Mouse (Mus musculus) forebrain, embryonic 10.5 days (tissue): ENCODE data around the gene Hamp2. TPM values are rescaled to one million over a fixed set of nuclear protein-coding genes. Genes with fewer than 3 reads are reported as not detected.
"Not testable (repeated sequence)": the region's sequence is repeated elsewhere in the genome, so short reads cannot be mapped to it uniquely, and the experiment has no call there.

Source experiments
- DNase-seq: peaks from one replicate; pipeline ENCODE4 v3.0.0-alpha.2; 2017; ENCODE audit warnings: low spot score; ENCODE audit errors: extremely low spot score
- H3K27ac ChIP-seq: fragments of 300-500 bp; sonication (generic); 2 replicates; pipeline ENCODE4 v1.5.1; 2016; ENCODE audit warnings: mild to moderate bottlenecking
- H3K27me3 ChIP-seq: fragments of 300-500 bp; sonication (generic); 2 replicates; pipeline ENCODE4 v1.6.1; 2016; ENCODE audit warnings: mild to moderate bottlenecking; ENCODE audit not compliant: poor library complexity, severe bottlenecking
- H3K36me3 ChIP-seq: fragments of 300-500 bp; sonication (generic); replicated peaks from 2 replicates; pipeline ENCODE4 v1.6.1; 2016; ENCODE audit warnings: mild to moderate bottlenecking, moderate library complexity
- H3K4me1 ChIP-seq: fragments of 300-500 bp; sonication (generic); 2 replicates; pipeline ENCODE4 v1.6.1; 2016
- H3K4me3 ChIP-seq: fragments of 300-500 bp; sonication (generic); 2 replicates; pipeline ENCODE4 v1.5.1; 2016; ENCODE audit warnings: mild to moderate bottlenecking, moderate library complexity
- H3K9me3 ChIP-seq: fragments of 300-500 bp; sonication (generic); 2 replicates; pipeline ENCODE4 v1.6.1; 2016; ENCODE audit warnings: mild to moderate bottlenecking, moderate library complexity
- WGBS: fragments of 180-500 bp; shearing (Covaris S2); methylation state at CpG from one replicate; pipeline ENCODE4 v1.1.7; 2016; 5-methylcytosine and 5-hydroxymethylcytosine counted together
- polyA plus RNA-seq: library from polyadenylated mRNA; unstranded; fragments of >200 nt; fragmentation: Nextera tagmentation; extraction: Ambion mirVana; gene quantifications from 2 replicates; pipeline ENCODE4 v1.2.1, GENCODE M21; 2016

The Hamp2 gene
- not detected in 2 replicates for polyA plus RNA-seq

- not testable (repeated sequence) for H3K27ac ChIP-seq, H3K4me1 ChIP-seq, H3K36me3 ChIP-seq, DNase-seq, H3K4me3 ChIP-seq, H3K27me3 ChIP-seq, H3K9me3 ChIP-seq
- 72% methylated on average over 2 of the region's 2 CpGs for WGBS
Observed at GRCm38 (mm10) chr7:30924581-30924980, at the start of gene Hamp2. TSS of gene Hamp2 (minus strand) at chr7:30924681.

DNA sequence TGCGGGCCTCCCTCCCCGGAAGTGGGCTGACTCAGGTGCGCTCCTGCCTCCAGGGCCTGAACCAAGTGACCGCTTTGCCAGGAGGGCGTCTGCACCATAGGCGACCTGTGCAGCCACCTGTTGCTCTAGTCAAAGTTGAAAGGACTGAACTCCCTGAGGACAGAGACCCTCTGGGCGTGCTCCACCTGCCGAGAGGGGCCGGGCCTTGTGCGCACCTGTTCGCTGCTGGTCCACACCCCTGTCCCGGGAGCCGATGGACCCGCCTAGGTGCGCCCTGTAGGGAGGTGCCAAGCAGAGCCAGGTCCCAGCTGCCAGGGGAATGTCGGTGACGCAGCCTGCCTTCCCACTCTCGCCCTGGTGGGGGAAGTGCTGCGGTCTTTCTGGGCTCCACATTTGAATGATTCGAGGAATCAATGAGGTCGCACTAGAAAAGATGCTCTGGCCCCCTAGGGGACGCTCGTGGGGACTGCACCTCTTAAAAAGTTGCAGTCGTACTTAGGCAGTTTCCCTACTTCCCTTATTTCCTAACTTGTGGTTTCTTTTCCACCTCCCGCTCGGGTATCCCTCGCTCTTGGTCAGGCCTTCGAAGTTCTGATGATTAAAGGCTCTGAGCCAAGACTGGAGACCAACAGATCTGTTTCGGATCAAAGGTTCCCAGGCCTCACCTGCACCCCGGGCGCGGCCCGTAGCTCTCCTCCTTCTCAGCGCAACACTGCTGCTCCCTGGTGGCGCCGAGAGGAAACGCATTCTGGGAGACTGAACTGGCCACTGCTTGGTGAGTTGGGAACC, 49.2 kb upstream of the Hamp2 start, which contains the start of gene Fam187b:
Gene Fam187b (plus strand): TSS at position 290 of the 789 bp plus-strand sequence.
- Histone ChIP-seq H3K4me1 (peaks cover 22% of the 10 kb centered on the region), H3K36me3 (peaks cover 30% of the 10 kb centered on the region), H3K4me3 (peak within 1 kb of the TSS; percentile 67), H3K27me3 (peaks cover 23% of the 10 kb centered on the region), H3K27ac (peak within 1 kb of the TSS; percentile 88), H3K9me3 (no peaks in the 10 kb centered on the region)
- peak; percentile 86 for DNase-seq
- WGBS = under 1% methylated on average over 37 of the region's 37 CpGs

GRCm38 (mm10) chr7:30973251-30973500, 48.7 kb upstream of the Hamp2 start, which contains the start of gene Lsr:
TSS of gene Lsr (minus strand) at chr7:30973464.
- Histone ChIP-seq H3K9me3 (no peaks in the 10 kb centered on the region), H3K4me1 (peaks cover 22% of the 10 kb centered on the region), H3K36me3 (peaks cover 33% of the 10 kb centered on the region), H3K27ac (peak within 1 kb of the TSS; percentile 88), H3K4me3 (peak within 1 kb of the TSS; percentile 67), H3K27me3 (peaks cover 23% of the 10 kb centered on the region)
- WGBS = under 1% methylated on average over 19 of the region's 19 CpGs
- DNase-seq = peak; percentile 59

DNA sequence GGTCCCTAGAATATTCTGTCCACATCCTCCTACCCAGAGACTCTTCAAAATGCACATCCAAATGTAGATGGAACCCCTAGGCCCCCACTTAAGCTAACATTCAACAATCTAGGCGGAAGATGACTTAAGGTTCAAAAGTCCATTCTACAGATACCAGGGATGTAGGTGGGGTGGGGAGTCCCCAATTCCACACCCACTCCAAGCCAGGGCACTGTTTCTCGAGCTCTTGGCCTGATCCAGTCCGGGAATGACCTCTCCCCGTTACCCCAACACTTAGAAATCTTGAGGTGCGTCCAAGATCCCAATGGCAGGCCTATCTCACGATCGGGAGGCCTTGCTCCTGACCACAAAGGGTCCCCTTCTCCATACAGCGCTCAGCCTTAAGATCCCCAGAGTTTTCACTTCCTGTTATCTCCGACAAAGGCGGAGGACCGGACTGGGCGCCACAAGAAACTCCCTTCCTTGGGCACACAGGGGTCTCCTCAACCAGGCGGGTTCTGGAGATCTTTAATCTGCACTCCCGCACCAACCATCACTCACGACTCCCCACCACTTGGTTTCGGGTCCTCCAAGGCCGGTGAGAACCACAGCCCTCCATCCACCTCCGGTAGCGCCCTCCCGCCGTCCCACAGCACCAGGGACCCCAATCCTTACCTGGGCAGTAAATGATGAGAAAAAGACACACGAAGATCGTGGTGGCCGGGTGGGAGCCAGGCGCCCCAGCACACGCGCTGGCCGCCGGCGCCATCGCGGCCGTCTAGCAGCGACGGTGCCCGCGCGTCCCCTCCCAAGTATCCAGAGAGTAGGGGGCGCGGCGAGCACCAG, 48.2 kb upstream of the Hamp2 start:
- H3K36me3 ChIP-seq = peaks cover 38% of the 10 kb centered on the region
- peak; percentile 23 for DNase-seq
- H3K4me3 ChIP-seq = peak overlapping the region; percentile 67
- WGBS = 2% methylated on average over 41 of the region's 41 CpGs
- H3K9me3 ChIP-seq = no peaks in the 10 kb centered on the region
- H3K27ac ChIP-seq = peak overlapping the region; percentile 88
- H3K27me3 ChIP-seq = peaks cover 23% of the 10 kb centered on the region
- H3K4me1 ChIP-seq = peaks cover 22% of the 10 kb centered on the region

DNA sequence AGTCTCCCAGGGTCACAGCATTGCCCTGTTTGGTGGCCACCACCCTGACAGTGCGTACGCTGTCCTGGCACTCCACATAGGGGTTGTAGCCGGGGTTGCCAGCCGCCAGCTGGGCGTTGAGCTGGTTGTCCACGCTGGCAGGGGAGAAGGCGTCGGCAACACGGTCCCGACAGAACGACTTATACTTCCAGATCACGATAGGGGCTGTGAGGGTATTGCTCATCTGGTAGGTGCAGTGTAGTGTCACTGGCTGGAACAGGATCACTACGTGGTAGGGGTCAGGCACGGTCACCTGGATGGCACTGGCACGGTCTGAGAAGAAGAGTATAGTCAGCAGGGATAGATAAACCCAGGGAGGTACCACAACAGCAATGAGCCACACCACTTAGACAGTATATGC, 47.4 kb upstream of the Hamp2 start:
- peaks cover 44% of the 10 kb centered on the region for H3K36me3 ChIP-seq
- peaks cover 23% of the 10 kb centered on the region for H3K27me3 ChIP-seq
- no peak overlapping the region for H3K27ac ChIP-seq
- peak overlapping the region; percentile 67 for H3K4me3 ChIP-seq
- 93% methylated on average over 15 of the region's 15 CpGs for WGBS
- no peak for DNase-seq
- peaks cover 27% of the 10 kb centered on the region for H3K4me1 ChIP-seq
- no peaks in the 10 kb centered on the region for H3K9me3 ChIP-seq

DNA sequence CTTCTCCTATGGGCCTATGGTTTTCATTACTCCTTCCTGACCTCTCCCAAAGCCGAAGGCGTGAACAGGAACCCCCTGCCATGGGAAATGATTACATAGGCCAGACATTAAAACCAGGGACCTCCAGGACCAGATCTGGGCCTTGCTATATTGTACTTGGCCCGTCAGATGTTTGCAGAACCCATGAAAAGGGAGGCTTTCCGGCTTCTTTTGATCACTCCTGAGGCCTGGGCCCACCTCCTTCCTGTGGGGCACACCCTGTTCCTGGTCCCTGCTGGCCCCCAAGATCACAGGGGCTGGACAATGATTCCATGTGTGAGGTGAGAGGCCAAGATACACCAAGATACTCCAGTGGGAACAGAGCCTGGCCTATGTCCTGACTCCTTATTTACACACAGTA, 44.7 kb upstream of the Hamp2 start:
- no peak for DNase-seq
- Histone ChIP-seq H3K9me3 (no peaks in the 10 kb centered on the region), H3K36me3 (peaks cover 58% of the 10 kb centered on the region), H3K4me1 (peaks cover 31% of the 10 kb centered on the region), H3K27me3 (peaks cover 23% of the 10 kb centered on the region), H3K4me3 (no peak overlapping the region), H3K27ac (no peak overlapping the region)
- 88% methylated on average over 4 of the region's 4 CpGs for WGBS

DNA sequence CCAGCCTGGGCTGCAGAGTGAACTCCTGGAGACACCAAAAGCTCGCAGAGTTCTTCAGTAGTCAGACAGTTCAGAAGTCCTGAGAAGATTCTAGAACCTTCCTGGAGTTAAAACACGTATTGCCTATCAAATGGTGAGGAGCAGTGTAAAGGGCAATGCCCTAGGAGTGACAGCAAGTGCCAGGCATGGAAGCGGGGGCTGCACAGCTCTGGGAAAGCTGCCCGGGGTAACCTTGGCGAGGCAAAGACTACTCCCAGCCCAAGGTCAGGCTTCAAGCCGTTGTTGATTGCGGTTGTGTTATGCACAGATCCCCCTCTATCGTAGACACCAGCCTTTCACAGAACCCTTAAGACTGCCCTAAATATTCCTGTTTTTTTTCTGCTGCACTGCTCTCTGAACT, 44.1 kb upstream of the Hamp2 start:
- Histone ChIP-seq H3K27me3 (peaks cover 22% of the 10 kb centered on the region), H3K4me1 (peaks cover 30% of the 10 kb centered on the region), H3K27ac (no peak overlapping the region), H3K4me3 (no peak overlapping the region), H3K9me3 (no peaks in the 10 kb centered on the region), H3K36me3 (peaks cover 62% of the 10 kb centered on the region)
- no peak for DNase-seq
- WGBS = 93% methylated on average over 8 of the region's 8 CpGs

DNA sequence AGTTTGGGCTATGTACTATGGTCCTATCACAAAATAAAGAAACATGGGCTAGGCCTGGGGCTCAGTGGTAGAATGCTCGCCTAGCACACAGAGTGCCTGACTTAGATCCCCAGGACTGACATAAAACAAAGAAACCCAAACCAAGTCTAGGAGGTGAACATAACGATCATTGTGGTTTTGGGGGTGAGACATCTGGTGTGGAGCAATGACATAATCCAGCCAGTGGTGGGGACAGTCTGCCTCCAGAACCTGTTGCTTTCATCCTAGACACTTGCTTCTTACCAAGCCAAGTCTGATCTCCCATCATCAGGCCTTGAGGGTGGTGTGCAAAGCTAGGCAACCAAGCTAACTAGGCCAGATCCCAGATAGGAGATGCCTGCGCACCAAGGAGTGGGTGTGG, 42.2 kb upstream of the Hamp2 start:
- no peaks in the 10 kb centered on the region for H3K9me3 ChIP-seq
- peaks cover 10% of the 10 kb centered on the region for H3K4me1 ChIP-seq
- H3K36me3 ChIP-seq = peaks cover 78% of the 10 kb centered on the region
- H3K4me3 ChIP-seq = no peak overlapping the region
- no peak overlapping the region for H3K27ac ChIP-seq
- WGBS = 77% methylated on average over 3 of the region's 3 CpGs
- no peak for DNase-seq
- H3K27me3 ChIP-seq = peaks cover 3% of the 10 kb centered on the region

GRCm38 (mm10) chr7:30965677-30966076, 41.2 kb upstream of the Hamp2 start:
- H3K9me3 ChIP-seq = no peaks in the 10 kb centered on the region
- peaks cover 9% of the 10 kb centered on the region; the same call in 1 of the 2 replicates for H3K4me1 ChIP-seq
- H3K27me3 ChIP-seq = no peaks in the 10 kb centered on the region
- peak overlapping the region; percentile 22; the same call in 1 of the 2 replicates for H3K27ac ChIP-seq
- DNase-seq = no peak
- H3K36me3 ChIP-seq = peaks cover 78% of the 10 kb centered on the region
- no peak overlapping the region for H3K4me3 ChIP-seq
- WGBS = 78% methylated on average over 14 of the region's 14 CpGs

DNA sequence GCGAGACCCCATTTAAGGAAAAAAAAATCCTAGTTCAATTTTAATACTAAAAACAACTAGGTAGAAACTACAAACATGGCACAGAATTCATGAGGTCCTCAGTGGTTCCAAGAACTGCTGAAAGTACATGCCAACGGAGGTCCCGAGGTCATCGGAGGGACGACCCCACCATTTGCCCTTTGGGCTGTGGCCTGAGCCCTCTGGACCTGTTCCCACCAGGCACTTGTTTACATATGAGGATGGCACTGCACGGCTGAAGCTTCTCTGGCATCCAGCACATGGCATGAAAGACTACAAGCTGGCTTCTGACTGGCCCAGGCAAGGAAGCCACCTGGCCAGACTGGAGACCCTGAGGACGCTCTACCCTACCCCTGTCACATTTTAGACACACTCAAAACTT, 39.9 kb upstream of the Hamp2 start:
- DNase-seq = no peak
- Histone ChIP-seq H3K9me3 (no peaks in the 10 kb centered on the region), H3K36me3 (peaks cover 80% of the 10 kb centered on the region), H3K4me3 (no peak overlapping the region), H3K27me3 (no peaks in the 10 kb centered on the region), H3K4me1 (peaks cover 9% of the 10 kb centered on the region; the same call in 1 of the 2 replicates), H3K27ac (no peak overlapping the region)
- 93% methylated on average over 7 of the region's 7 CpGs for WGBS

- peaks cover 17% of the 10 kb centered on the region for H3K4me1 ChIP-seq
- H3K27ac ChIP-seq = no peak overlapping the region
- H3K9me3 ChIP-seq = no peaks in the 10 kb centered on the region
- WGBS = 94% methylated on average over 5 of the region's 5 CpGs
- DNase-seq = no peak
- H3K27me3 ChIP-seq = no peaks in the 10 kb centered on the region
- no peak overlapping the region for H3K4me3 ChIP-seq
- peaks cover 82% of the 10 kb centered on the region for H3K36me3 ChIP-seq
Observed at GRCm38 (mm10) chr7:30962862-30963261, 38.4 kb upstream of the Hamp2 start.

DNA sequence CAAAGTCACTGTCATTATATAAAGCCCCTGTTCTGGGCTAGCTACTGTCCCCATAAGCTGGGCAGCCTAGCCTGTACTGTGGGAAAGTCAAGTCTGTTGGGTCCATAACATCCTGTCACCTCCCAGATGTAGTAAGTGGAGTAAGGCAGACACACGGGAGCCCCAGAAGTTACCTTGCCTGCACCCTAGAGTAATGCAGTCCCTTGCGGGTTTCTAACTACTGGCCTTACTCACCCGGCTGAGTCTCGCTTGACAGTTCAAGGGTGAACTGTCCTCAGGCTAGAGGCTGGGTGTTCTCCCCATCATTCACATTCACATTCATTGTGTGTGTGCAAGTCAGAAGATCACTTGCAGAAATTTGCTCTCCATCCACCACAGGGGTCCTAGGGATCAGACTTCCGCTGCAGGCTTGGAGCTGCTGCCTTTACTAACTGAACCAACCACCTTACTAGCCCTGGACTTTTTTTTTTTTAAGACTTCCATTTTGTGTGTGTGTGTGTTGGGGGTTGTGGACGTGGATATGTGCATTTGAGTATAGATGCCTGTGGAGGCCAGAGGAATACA, 35.4 kb upstream of the Hamp2 start:
- WGBS = 84% methylated on average over 6 of the region's 6 CpGs
- no peak for DNase-seq
- H3K36me3 ChIP-seq = peaks cover 71% of the 10 kb centered on the region
- peaks cover 20% of the 10 kb centered on the region for H3K4me1 ChIP-seq
- H3K27ac ChIP-seq = no peak overlapping the region
- no peak overlapping the region for H3K4me3 ChIP-seq
- H3K9me3 ChIP-seq = no peaks in the 10 kb centered on the region
- no peaks in the 10 kb centered on the region for H3K27me3 ChIP-seq
